Mouse (Mus musculus) liver, adult 2 months (tissue): ENCODE results near the gene Atg16l1. TPM values are rescaled to one million over a fixed set of nuclear protein-coding genes. Genes with fewer than 3 reads are reported as not detected.
"Not testable (repeated sequence)": the region's sequence is repeated elsewhere in the genome, so short reads cannot be mapped to it uniquely, and the experiment has no call there.

ENCODE experiments used
- DNase-seq: peaks from one replicate; pipeline ENCODE4 v3.0.0-alpha.2; 2011; ENCODE audit warnings: low read depth, low spot score; ENCODE audit errors: extremely low read depth
- H3K27ac ChIP-seq: fragments of 200-500 bp; replicated peaks from 2 replicates; pipeline ENCODE4 v1.5.1; 2012; ENCODE audit warnings: low read depth, mild to moderate bottlenecking, control low read depth, inconsistent platforms, low read length; ENCODE audit not compliant: insufficient read depth
- H3K27me3 ChIP-seq: fragments of 200-500 bp; 2 replicates; pipeline ENCODE4 v1.6.1; 2012; ENCODE audit warnings: mild to moderate bottlenecking, moderate library complexity, low read length, inconsistent platforms; ENCODE audit not compliant: control insufficient read depth, insufficient read depth
- H3K36me3 ChIP-seq: fragments of 200-500 bp; 2 replicates; pipeline ENCODE4 v1.6.1; 2012; ENCODE audit warnings: low read length, inconsistent platforms; ENCODE audit not compliant: control insufficient read depth, insufficient read depth
- H3K4me1 ChIP-seq: fragments of 200-500 bp; 2 replicates; pipeline ENCODE4 v1.6.1; 2011; ENCODE audit warnings: low read length; ENCODE audit not compliant: control insufficient read depth, insufficient read depth
- H3K4me3 ChIP-seq: fragments of 200-500 bp; 2 replicates; pipeline ENCODE4 v1.5.1; 2011; ENCODE audit warnings: low read depth, mild to moderate bottlenecking, control low read depth, low read length, moderate library complexity; ENCODE audit not compliant: insufficient read depth
- H3K79me2 ChIP-seq: fragments of 200-500 bp; 2 replicates; pipeline ENCODE4 v1.6.1; 2012; ENCODE audit warnings: inconsistent platforms, mild to moderate bottlenecking, low read length, moderate library complexity; ENCODE audit not compliant: control insufficient read depth, insufficient read depth
- H3K9ac ChIP-seq: fragments of 200-500 bp; 2 replicates; pipeline ENCODE4 v1.6.1; 2012; ENCODE audit warnings: low read depth, mild to moderate bottlenecking, control low read depth, inconsistent platforms, low read length
- CTCF ChIP-seq: fragments of 200-500 bp; IDR thresholded peaks from 2 replicates; pipeline ENCODE4 v1.5.1; 2011; ENCODE audit warnings: low read depth, low read length, control low read depth
- POLR2A ChIP-seq: fragments of 200-500 bp; IDR thresholded peaks from 2 replicates; pipeline ENCODE4 v1.6.1; 2011; ENCODE audit warnings: low read length, control low read depth; ENCODE audit not compliant: insufficient read depth; ENCODE audit errors: extremely low read depth
- WGBS: fragments of 180-500 bp; shearing (Covaris S2); methylation state at CpG from one replicate; pipeline ENCODE4 v1.1.7; 2018; 5-methylcytosine and 5-hydroxymethylcytosine counted together
- polyA plus RNA-seq: library from polyadenylated mRNA; depleted of rRNA; stranded (reverse); fragments of >200 nt; gene quantifications from 2 replicates; pipeline ENCODE4 v1.2.3, GENCODE M21; 2012
- total RNA-seq: library from RNA; depleted of rRNA; stranded (reverse); fragments of >200 nt; gene quantifications from 2 replicates; pipeline ENCODE4 v1.2.3, GENCODE M21; 2014

Atg16l1 gene
- total and polyA plus RNA-seq, 2 experiments = 23.1 to 30.5 TPM

DNA sequence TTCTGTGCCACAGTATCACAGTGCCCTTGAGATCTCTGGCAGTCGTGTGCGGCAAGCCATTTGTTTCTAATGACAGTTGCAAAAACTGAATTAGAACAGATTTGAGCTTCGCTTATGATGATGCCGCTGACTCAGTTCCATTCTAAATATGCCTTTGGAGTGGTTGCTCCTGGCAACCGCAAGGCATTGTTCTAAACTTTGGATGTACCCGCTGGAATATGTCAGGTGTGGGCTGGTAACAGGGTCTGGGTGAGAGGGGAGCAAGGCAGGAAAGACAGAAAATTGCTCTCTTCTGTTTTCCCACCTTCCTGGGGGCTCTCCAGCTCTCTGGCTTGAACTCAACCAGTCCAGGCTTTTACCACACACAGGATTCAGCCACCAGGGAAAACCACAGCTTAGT lies 57.5 kb downstream of the Atg16l1 start:
- Histone ChIP-seq H3K79me2 (no peaks in the 10 kb centered on the region), H3K4me3 (no peak overlapping the region), H3K27ac (no peak overlapping the region), H3K4me1 (no peaks in the 10 kb centered on the region), H3K27me3 (no peaks in the 10 kb centered on the region), H3K36me3 (no peaks in the 10 kb centered on the region), H3K9ac (no peak overlapping the region)
- no peak for DNase-seq
- 90% methylated on average over 6 of the region's 6 CpGs for WGBS
- TF ChIP-seq POLR2A = no peak
- no peak for TF ChIP-seq CTCF

DNA sequence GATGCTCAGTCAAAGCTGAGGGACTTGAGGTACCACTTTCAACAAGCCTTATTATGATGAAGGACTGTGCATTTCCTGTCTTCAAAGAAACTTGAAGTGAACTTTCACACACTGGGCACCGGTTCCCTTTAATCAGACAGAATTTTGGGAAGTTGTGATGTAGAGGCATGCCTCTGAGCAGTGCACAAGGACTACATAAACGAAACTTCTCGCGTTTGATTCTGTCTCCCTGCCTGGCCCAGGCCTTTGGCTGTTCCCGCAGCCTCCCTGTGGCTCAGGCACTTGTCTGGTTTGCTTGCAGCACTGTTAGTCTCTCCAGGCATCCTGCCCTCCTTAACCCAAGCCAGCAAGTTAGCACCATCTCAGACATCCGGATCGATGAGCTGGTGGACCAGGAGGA lies 58.0 kb downstream of the Atg16l1 start:
- TF ChIP-seq CTCF (no peak), POLR2A (no peak)
- no peak for DNase-seq
- WGBS = 67% methylated on average over 7 of the region's 7 CpGs

DNA sequence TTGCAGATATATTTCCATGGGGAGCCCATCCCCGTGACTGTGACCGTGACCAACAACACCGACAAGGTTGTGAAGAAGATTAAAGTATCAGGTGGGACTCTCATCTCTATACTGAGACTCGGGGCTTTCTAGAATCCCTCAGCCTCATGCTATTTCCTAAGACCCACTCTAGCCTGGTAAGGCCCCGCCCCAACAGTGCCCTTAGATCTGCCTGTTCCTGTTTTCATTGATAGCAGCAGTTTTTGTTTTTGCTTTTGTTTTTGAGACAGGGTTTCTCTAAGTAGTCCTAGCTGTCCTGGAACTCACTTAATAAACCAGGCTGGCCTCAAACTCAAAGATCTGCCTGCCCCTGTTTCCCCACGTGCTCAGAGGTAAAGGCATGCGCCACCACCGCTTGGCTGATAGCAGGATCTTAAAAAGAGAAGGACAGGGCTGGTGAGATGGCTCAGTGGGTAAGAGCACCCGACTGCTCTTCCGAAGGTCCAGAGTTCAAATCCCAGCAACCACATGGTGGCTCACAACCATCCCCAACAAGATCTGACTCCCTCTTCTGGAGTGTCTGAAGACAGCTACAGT lies 68.8 kb downstream of the Atg16l1 start:
- Histone ChIP-seq H3K36me3 (no peaks in the 10 kb centered on the region), H3K79me2 (no peaks in the 10 kb centered on the region), H3K4me1 (peaks cover 2% of the 10 kb centered on the region; the same call in 1 of the 2 replicates), H3K9ac (no peak overlapping the region), H3K27ac (no peak overlapping the region), H3K4me3 (no peak overlapping the region), H3K27me3 (no peaks in the 10 kb centered on the region)
- TF ChIP-seq CTCF = no peak
- no peak for TF ChIP-seq POLR2A
- WGBS = 94% methylated on average over 10 of the region's 10 CpGs
- DNase-seq = no peak

More for the DNA sequence above, 58.0 kb downstream of the Atg16l1 start:
- H3K27ac ChIP-seq = no peak overlapping the region
- H3K9ac ChIP-seq = no peak overlapping the region
- no peak overlapping the region for H3K4me3 ChIP-seq
- no peaks in the 10 kb centered on the region for H3K4me1 ChIP-seq
- H3K27me3 ChIP-seq = no peaks in the 10 kb centered on the region
- H3K36me3 ChIP-seq = no peaks in the 10 kb centered on the region
- H3K79me2 ChIP-seq = no peaks in the 10 kb centered on the region

DNA sequence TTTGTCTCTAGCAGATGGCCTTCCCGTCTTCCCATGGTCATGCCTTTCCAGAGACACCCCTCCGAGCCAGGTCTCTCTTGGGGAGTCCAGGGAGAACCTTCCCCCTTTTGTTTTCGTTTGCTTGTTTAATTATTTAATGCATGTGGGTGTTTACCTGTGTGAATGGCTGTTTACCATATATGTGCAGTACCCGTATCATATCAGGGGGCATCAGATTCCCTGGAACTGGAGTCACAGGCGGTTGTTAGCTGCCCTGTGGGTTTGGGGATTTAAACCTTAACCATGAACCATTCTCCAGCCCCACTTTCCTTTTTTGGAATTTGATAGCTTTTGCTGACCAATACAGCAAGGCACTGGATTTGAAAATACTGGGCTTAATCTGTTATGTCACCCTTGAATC lies 69.6 kb downstream of the Atg16l1 start:
- Histone ChIP-seq H3K36me3 (no peaks in the 10 kb centered on the region), H3K27ac (no peak overlapping the region), H3K9ac (no peak overlapping the region), H3K4me1 (peaks cover 2% of the 10 kb centered on the region; the same call in 1 of the 2 replicates), H3K79me2 (no peaks in the 10 kb centered on the region), H3K27me3 (no peaks in the 10 kb centered on the region), H3K4me3 (no peak overlapping the region)
- WGBS = 94% methylated on average over 5 of the region's 5 CpGs
- TF ChIP-seq POLR2A (no peak), CTCF (no peak)
- no peak for DNase-seq

DNA sequence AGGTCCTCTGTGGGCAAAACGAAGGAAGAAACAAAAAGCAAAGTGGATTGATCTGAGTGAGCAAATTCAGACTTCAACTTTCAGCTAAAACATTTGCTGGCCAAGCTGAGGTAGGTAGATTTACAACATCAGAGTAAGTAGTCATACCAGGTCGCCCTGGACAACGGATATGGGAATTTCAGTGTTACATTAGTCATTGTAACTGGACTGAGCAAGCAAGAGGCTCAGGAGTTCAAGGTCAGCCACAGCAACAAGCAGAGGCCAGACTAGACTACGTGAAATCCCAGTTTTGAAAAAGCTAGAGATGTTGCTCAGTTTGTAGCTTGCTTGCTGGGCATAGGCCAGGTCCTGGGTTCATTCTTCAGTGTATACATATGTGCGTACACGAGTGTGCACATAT lies 70.3 kb downstream of the Atg16l1 start:
- Histone ChIP-seq H3K27ac (no peak overlapping the region), H3K27me3 (no peaks in the 10 kb centered on the region), H3K4me3 (no peak overlapping the region), H3K36me3 (no peaks in the 10 kb centered on the region), H3K9ac (no peak overlapping the region), H3K79me2 (no peaks in the 10 kb centered on the region), H3K4me1 (peaks cover 2% of the 10 kb centered on the region; the same call in 1 of the 2 replicates)
- DNase-seq = peak; percentile 38
- TF ChIP-seq POLR2A (no peak), CTCF (no peak)
- WGBS = 59% methylated on average over 6 of the region's 6 CpGs

DNA sequence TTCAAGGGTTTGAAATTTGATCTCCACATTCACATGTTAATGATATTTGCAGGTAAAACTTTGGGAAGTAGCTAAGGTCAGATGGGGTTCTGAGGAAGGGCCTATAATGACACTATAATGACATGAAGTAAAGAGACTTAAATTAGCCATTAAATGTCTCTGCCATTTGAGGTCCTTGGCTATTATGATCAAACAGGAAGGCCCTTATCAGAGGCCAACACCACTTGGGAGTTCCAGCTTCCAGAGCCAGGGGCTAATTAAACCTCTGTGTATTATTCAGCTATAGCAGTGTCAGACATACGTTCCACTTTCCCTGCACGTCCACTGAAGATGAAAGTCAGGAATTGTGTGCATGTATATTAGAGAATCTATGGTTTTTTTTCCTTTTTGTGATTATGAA lies 70.8 kb downstream of the Atg16l1 start:
- Histone ChIP-seq H3K9ac (no peak overlapping the region), H3K4me3 (no peak overlapping the region), H3K27me3 (no peaks in the 10 kb centered on the region), H3K79me2 (no peaks in the 10 kb centered on the region), H3K36me3 (no peaks in the 10 kb centered on the region), H3K27ac (no peak overlapping the region), H3K4me1 (peaks cover 2% of the 10 kb centered on the region; the same call in 1 of the 2 replicates)
- WGBS = 92% methylated on average over 2 of the region's 2 CpGs
- TF ChIP-seq CTCF (no peak), POLR2A (no peak)
- DNase-seq = no peak

DNA sequence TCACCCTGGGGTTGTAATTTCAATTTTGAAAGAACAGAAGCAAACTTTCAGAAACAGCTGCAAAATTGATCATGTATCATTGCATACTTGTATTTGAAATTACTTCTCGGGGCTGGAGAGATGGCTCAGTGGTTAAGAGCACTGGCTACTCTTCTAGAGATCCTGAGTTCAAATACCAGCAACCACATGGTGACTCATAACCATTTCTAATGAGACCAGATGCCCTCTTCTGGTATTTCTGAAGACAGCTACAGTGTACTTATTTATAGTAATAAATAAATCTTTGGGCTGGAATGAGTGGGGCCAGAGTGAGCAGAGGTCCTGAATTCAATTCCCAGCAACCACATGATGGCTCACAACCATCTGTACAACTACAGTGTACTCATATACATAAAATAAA lies 71.8 kb downstream of the Atg16l1 start:
- not testable (repeated sequence) for H3K27ac ChIP-seq, H3K4me3 ChIP-seq, H3K9ac ChIP-seq, H3K27me3 ChIP-seq, H3K4me1 ChIP-seq, DNase-seq, H3K79me2 ChIP-seq, H3K36me3 ChIP-seq
- WGBS = 97% methylated on average over 1 of the region's 1 CpGs
